Mouse (Mus musculus) kidney, adult 2 months (tissue): ENCODE results near the gene Gbx2. TPM values are rescaled to one million over a fixed set of nuclear protein-coding genes. Genes with fewer than 3 reads are reported as not detected.
A peak's percentile ranks its signal among the peaks of the same experiment; 100 is the strongest.

Source experiments
- DNase-seq: peaks from one replicate; pipeline ENCODE4 v3.0.0; 2021
- H3K27ac ChIP-seq: fragments of 200-500 bp; 2 replicates; pipeline ENCODE4 v1.5.1; 2012; ENCODE audit warnings: low read depth, low read length, control low read depth, inconsistent platforms; ENCODE audit not compliant: insufficient read depth
- H3K27me3 ChIP-seq: fragments of 200-500 bp; replicated peaks from 2 replicates; pipeline ENCODE4 v1.6.1; 2012; ENCODE audit warnings: mild to moderate bottlenecking, moderate library complexity, low read length, inconsistent platforms; ENCODE audit not compliant: control insufficient read depth, insufficient read depth
- H3K36me3 ChIP-seq: fragments of 200-500 bp; 2 replicates; pipeline ENCODE4 v1.6.1; 2012; ENCODE audit warnings: mild to moderate bottlenecking, moderate library complexity, low read length, inconsistent platforms; ENCODE audit not compliant: control insufficient read depth, insufficient read depth
- H3K4me1 ChIP-seq: fragments of 200-500 bp; 2 replicates; pipeline ENCODE4 v1.6.1; 2011; ENCODE audit warnings: low read length; ENCODE audit not compliant: control insufficient read depth, insufficient read depth
- H3K4me3 ChIP-seq: fragments of 200-500 bp; 2 replicates; pipeline ENCODE4 v1.5.1; 2011; ENCODE audit warnings: mild to moderate bottlenecking, low read depth, low read length, control low read depth; ENCODE audit not compliant: insufficient read depth
- CTCF ChIP-seq: fragments of 200-500 bp; conservative IDR thresholded peaks from 2 replicates; pipeline ENCODE4 v1.5.1; 2011; ENCODE audit warnings: low read depth, mild to moderate bottlenecking, control low read depth, low read length, moderate library complexity, mixed read lengths; ENCODE audit not compliant: insufficient read depth, insufficient read length
- POLR2A ChIP-seq: fragments of 200-500 bp; IDR thresholded peaks from one replicate; pipeline ENCODE4 v1.6.1; 2011; ENCODE audit warnings: low read depth, low read length, control low read depth
- WGBS: fragments of 180-500 bp; shearing (Covaris S2); methylation state at CpG from one replicate; pipeline ENCODE4 v1.1.7; 2018; 5-methylcytosine and 5-hydroxymethylcytosine counted together
- polyA plus RNA-seq: library from polyadenylated mRNA; depleted of rRNA; stranded (reverse); fragments of >200 nt; gene quantifications from 2 replicates; pipeline ENCODE4 v1.2.3, GENCODE M21; 2012

The Gbx2 gene
- polyA plus RNA-seq, 1 experiment, result not detected

GRCm38 (mm10) chr1:89929721-89930505 is 1.1 kb downstream of the Gbx2 start:
- Histone ChIP-seq H3K4me3 (peak overlapping the region; percentile 28; the same call in 1 of the 2 replicates), H3K36me3 (no peaks in the 10 kb centered on the region), H3K4me1 (no peaks in the 10 kb centered on the region), H3K27me3 (peaks cover 11% of the 10 kb centered on the region), H3K27ac (no peak overlapping the region)
- WGBS, result under 1% methylated on average over 55 of the region's 55 CpGs
- TF ChIP-seq POLR2A (no peak), CTCF (no peak)
- no peak for DNase-seq

GRCm38 (mm10) chr1:89929181-89929580 is 1.8 kb downstream of the Gbx2 start:
- WGBS, result 28% methylated on average over 6 of the region's 6 CpGs
- TF ChIP-seq POLR2A, result no peak
- no peak for TF ChIP-seq CTCF
- peaks cover 11% of the 10 kb centered on the region for H3K27me3 ChIP-seq
- no peak for DNase-seq
- H3K4me3 ChIP-seq, result no peak overlapping the region
- H3K36me3 ChIP-seq, result no peaks in the 10 kb centered on the region
- H3K27ac ChIP-seq, result no peak overlapping the region
- H3K4me1 ChIP-seq, result no peaks in the 10 kb centered on the region

GRCm38 (mm10) chr1:89928676-89929075 is 2.3 kb downstream of the Gbx2 start:
- H3K4me3 ChIP-seq, result no peak overlapping the region
- H3K27me3 ChIP-seq, result peaks cover 11% of the 10 kb centered on the region
- DNase-seq, result no peak
- H3K27ac ChIP-seq, result no peak overlapping the region
- TF ChIP-seq POLR2A (no peak), CTCF (no peak)
- no peaks in the 10 kb centered on the region for H3K4me1 ChIP-seq
- WGBS, result 30% methylated on average over 25 of the region's 25 CpGs
- H3K36me3 ChIP-seq, result no peaks in the 10 kb centered on the region

GRCm38 (mm10) chr1:89927061-89927661 is 3.8 kb downstream of the Gbx2 start:
- Histone ChIP-seq H3K36me3 (no peaks in the 10 kb centered on the region), H3K4me1 (no peaks in the 10 kb centered on the region), H3K27me3 (peaks cover 9% of the 10 kb centered on the region), H3K27ac (no peak overlapping the region), H3K4me3 (peak overlapping the region; percentile 15)
- WGBS, result 1% methylated on average over 36 of the region's 36 CpGs
- no peak for DNase-seq
- TF ChIP-seq POLR2A (no peak), CTCF (no peak)

- peaks cover 7% of the 10 kb centered on the region for H3K27me3 ChIP-seq
- no peaks in the 10 kb centered on the region for H3K36me3 ChIP-seq
- WGBS, result 24% methylated on average over 9 of the region's 9 CpGs
- H3K4me3 ChIP-seq, result no peak overlapping the region
- no peaks in the 10 kb centered on the region for H3K4me1 ChIP-seq
- DNase-seq, result no peak
- no peak for TF ChIP-seq CTCF
- no peak for TF ChIP-seq POLR2A
- H3K27ac ChIP-seq, result no peak overlapping the region
These were observed 4.4 kb downstream of the Gbx2 start for GRCm38 (mm10) chr1:89926583-89927060.

GRCm38 (mm10) chr1:89925501-89926190 is 5.3 kb downstream of the Gbx2 start:
- no peak overlapping the region for H3K27ac ChIP-seq
- H3K36me3 ChIP-seq, result no peaks in the 10 kb centered on the region
- H3K27me3 ChIP-seq, result peaks cover 1% of the 10 kb centered on the region; the same call in 1 of the 2 replicates
- TF ChIP-seq CTCF (no peak), POLR2A (no peak)
- no peak for DNase-seq
- no peaks in the 10 kb centered on the region for H3K4me1 ChIP-seq
- H3K4me3 ChIP-seq, result no peak overlapping the region
- 42% methylated on average over 12 of the region's 12 CpGs for WGBS

GRCm38 (mm10) chr1:89923642-89924020 is 7.3 kb downstream of the Gbx2 start:
- no peak for TF ChIP-seq POLR2A
- TF ChIP-seq CTCF, result no peak
- Histone ChIP-seq H3K36me3 (no peaks in the 10 kb centered on the region), H3K27ac (no peak overlapping the region), H3K4me3 (no peak overlapping the region), H3K4me1 (no peaks in the 10 kb centered on the region; the same call in 1 of the 2 replicates), H3K27me3 (no peaks in the 10 kb centered on the region; the same call in 1 of the 2 replicates)
- no peak for DNase-seq
- WGBS, result 20% methylated on average over 14 of the region's 14 CpGs
